Mouse (Mus musculus): ENCODE data around the gene Ccl12. TPM values are rescaled to one million over a fixed set of nuclear protein-coding genes. Genes with fewer than 3 reads are reported as not detected.

Gene Ccl12
- polyA plus RNA-seq (2012; ENCODE audit: low replicate concordance): not detected in 2 replicates

DNA sequence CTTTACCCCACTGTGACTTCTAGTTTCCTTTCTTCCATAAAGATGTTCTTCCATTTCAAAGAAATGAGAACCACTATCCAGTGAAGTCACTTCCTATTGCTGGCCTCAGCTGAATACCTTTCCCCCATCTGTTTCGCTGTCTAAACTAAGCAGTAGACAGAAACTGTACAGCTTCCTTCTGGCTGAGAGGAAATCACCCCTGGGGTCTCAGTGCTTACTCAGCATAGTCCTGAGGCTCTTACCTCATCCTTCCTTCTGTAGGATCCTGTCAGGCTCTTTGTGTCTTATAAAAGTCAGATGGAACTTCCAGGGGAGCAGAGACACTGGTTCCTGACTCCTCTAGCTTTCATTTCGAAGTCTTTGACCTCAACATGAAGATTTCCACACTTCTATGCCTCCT, at the start of gene Ccl12:
Ccl12 (plus strand) TSS at position 317 of the 400 bp plus-strand sequence.

GRCm38 (mm10) chr11:82057646-82058045, 44.0 kb upstream of the Ccl12 start, which contains the start of gene Ccl11:
TSS of gene Ccl11 (plus strand) at chr11:82057823.

DNA sequence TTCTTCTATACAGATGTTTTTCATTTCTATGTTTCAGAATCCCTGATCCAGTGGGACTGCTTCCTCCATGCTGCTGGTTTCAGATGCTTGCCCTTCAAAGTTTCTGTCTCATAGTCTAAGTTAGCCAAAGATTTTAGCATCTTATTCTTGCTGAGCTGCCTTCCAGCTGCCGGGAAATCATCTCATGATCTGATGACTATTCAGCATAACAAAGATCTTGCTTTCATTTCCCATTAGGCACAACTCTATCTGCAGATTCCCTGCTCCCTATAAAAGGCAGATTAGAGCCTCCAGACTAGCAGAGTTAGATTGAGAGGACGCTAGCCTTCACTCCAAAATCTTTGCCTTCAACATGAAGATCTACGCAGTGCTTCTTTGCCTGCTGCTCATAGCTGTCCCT, 13.2 kb downstream of the Ccl12 start, which contains the start of gene Ccl8:
Ccl8 (plus strand) TSS at position 301 of the 400 bp plus-strand sequence.

Other genes with a start within 250 kb of the Ccl12 start
- not detected in 2 replicates for gene 5530401A14Rik, start 241.2 kb upstream of the Ccl12 start, polyA plus RNA-seq (2012; ENCODE audit: low replicate concordance)
- not detected in 2 replicates for gene Asic2, start 133.4 kb upstream of the Ccl12 start, polyA plus RNA-seq (2012; ENCODE audit: low replicate concordance)
- gene Ccl2, start 66.3 kb upstream of the Ccl12 start, polyA plus RNA-seq (2012; ENCODE audit: low replicate concordance): 0.29 and 0.40 TPM in 2 replicates
- not detected in 2 replicates for gene Gm17268, start 63.3 kb upstream of the Ccl12 start, polyA plus RNA-seq (2012; ENCODE audit: low replicate concordance)
- not detected in 2 replicates for gene Ccl7, start 56.1 kb upstream of the Ccl12 start, polyA plus RNA-seq (2012; ENCODE audit: low replicate concordance)
- not detected in 2 replicates for gene Ccl11, start 44.0 kb upstream of the Ccl12 start, polyA plus RNA-seq (2012; ENCODE audit: low replicate concordance)
- not detected in 2 replicates for gene Ccl8, start 13.3 kb downstream of the Ccl12 start, polyA plus RNA-seq (2012; ENCODE audit: low replicate concordance)
- gene Ccl1, start 203.8 kb downstream of the Ccl12 start, polyA plus RNA-seq (2012; ENCODE audit: low replicate concordance): 0.33 TPM in 1 of 2 replicates, not detected in the other